Mouse (Mus musculus): ENCODE results near the gene Rae1. TPM values are rescaled to one million over a fixed set of nuclear protein-coding genes. Genes with fewer than 3 reads are reported as not detected.

Gene Rae1
- total RNA-seq (2023), result 10 to 100 TPM; 89.0 to 99.2 TPM

GRCm38 (mm10) chr2:172999630-173000284 is at the start of gene Rae1:
Rae1 (plus strand) TSS chr2:173000117.

DNA sequence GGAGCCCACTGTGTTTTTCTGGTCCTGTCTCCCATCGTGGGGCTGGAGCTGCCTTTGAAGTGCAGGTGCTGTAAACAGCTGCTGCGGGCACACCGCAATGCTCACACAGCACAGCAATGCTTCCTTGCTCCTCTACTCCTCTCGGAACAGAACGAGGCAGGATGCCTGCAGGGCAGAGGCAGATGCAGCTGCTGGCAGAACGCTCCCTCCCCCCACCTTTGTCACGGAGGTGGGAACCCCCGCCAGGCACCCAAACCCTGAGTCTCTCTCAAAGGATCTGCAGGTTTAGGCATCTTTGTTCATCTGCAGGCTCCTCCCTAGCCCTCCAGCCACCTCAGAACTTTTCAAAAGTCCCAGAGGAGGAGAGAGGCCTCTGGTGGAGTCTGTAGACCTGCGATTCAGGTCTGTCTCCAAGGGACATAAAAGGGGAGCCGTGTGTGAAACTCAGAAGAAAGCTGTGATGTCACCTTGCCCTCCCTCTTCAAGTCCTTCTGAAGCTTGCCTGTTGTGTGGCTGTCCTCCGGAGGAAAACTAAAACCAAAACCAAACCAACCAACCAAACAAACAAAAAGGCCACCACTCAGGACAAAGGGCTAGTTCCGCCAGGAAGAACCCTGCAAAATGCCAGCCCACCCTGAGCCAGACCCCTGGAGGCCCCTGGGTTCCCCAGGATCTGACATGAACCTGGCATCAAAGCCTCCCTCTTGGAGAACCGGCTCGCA is 22.3 kb upstream of the Rae1 start, which contains the start of gene Spo11:
Gene Spo11, plus strand, starts transcription at position 292 of the 722 bp plus-strand sequence.

DNA sequence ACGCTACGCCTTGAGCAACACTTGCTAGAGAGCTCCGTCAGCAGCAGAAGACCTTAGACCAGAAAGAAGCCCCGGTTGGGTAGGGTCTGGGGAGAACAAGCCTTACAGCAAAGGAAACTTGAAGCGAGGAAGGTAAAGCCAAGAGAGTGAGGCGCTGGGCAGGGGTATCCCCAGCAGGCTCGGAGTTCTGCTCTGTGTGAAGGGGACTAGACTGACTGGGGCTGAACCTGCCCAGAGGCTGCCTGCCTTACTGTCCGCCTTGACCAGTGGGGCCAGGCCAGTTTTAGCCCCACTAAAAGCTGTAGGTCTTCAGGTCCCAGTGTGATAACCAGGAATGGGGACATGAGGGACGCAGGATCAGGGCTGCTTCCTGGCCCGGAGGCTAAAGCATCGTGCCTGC is 20.5 kb downstream of the Rae1 start, which contains the start of gene Rbm38:
Gene Rbm38, plus strand, starts transcription at position 69 of the 400 bp plus-strand sequence.

Other genes starting within 250 kb of the Rae1 start
- not detected for gene Bmp7, start 59.8 kb upstream of the Rae1 start, total RNA-seq (2023)
- gene Spo11, start 22.4 kb upstream of the Rae1 start, total RNA-seq (2023), result under 1 TPM; 0.59 to 0.70 TPM
- 100 to 1,000 TPM; 159 to 183 TPM for gene Rbm38, start 20.4 kb downstream of the Rae1 start, total RNA-seq (2023)
- gene Ctcfl, start 119.4 kb downstream of the Rae1 start, total RNA-seq (2023), result not detected
- not detected for gene Pck1, start 152.9 kb downstream of the Rae1 start, total RNA-seq (2023)
- gene Zbp1, start 218.8 kb downstream of the Rae1 start, total RNA-seq (2023), result 10 to 100 TPM; 33.7 to 41.1 TPM